Mouse (Mus musculus): ENCODE measurements at regions not wholly inside any gene's neighbourhood (a gene's known extent, or its start where the extent isn't known, plus 50 kb on each side); places are given as distances from the start of the nearest gene placed in this dataset.
A peak's percentile ranks its signal among the peaks of the same experiment; 100 is the strongest.

DNA sequence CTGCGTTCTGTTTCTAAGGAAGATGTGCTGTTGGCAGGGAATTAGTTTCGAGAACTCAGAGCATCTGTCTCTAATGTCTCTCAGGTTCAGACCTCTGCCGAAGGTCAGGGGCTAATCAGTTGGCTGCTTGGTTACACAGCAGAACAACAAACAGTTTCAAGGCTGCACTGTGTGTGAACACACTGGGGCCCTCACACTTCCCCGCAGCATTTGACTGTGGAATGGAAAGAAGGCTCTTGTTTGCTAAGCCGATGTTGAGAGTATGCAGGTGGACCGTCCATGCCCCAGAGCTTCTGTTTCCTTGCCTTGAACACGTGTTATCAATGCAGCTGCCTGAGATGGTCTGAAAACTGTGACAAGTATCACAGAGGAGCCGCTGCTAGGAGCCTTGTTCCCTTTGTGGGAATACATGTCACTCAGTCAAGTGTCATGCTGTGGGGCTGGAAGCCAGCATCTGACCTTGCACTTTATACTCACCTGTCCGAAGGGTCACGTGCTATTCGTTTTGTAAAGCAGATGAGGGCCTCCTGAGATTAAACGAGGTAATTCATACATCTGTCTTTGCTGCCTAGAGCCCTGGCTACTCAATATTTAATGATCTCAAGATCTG, 141.0 kb upstream of the Ankrd50 start:
- Histone ChIP-seq H3K4me3 (no peak overlapping the region), H3K9me3 (no peaks in the 10 kb centered on the region), H3K27ac (no peak overlapping the region), H3K4me1 (peaks cover 9% of the 10 kb centered on the region; the same call in 1 of the 2 replicates), H3K27me3 (ENCODE audit: poor library complexity, severe bottlenecking) (no peaks in the 10 kb centered on the region), H3K36me3 (replicated peaks) (no peaks in the 10 kb centered on the region)
- 69% methylated on average over 12 of the region's 12 CpGs for WGBS
- peak; percentile 23 for DNase-seq (ENCODE audit: extremely low spot score, low spot score)

GRCm38 (mm10) chr3:38617989-38618388, 133.3 kb upstream of the Ankrd50 start:
- WGBS, result 66% methylated on average over 3 of the region's 3 CpGs
- Histone ChIP-seq H3K4me3 (no peak overlapping the region), H3K9me3 (no peaks in the 10 kb centered on the region), H3K27ac (no peak overlapping the region), H3K4me1 (peaks cover 5% of the 10 kb centered on the region; the same call in 1 of the 2 replicates), H3K36me3 (replicated peaks) (no peaks in the 10 kb centered on the region), H3K27me3 (ENCODE audit: poor library complexity, severe bottlenecking) (no peaks in the 10 kb centered on the region)
- no peak for DNase-seq (ENCODE audit: extremely low spot score, low spot score)

- H3K9me3 ChIP-seq, result no peaks in the 10 kb centered on the region
- no peaks in the 10 kb centered on the region for H3K27me3 ChIP-seq (ENCODE audit: poor library complexity, severe bottlenecking)
- DNase-seq (ENCODE audit: extremely low spot score, low spot score), result no peak
- H3K4me3 ChIP-seq, result no peak overlapping the region
- 88% methylated on average over 8 of the region's 8 CpGs for WGBS
- peaks cover 9% of the 10 kb centered on the region for H3K4me1 ChIP-seq
- H3K27ac ChIP-seq, result no peak overlapping the region
- H3K36me3 ChIP-seq (replicated peaks), result no peaks in the 10 kb centered on the region
These were observed 132.6 kb upstream of the Ankrd50 start for GRCm38 (mm10) chr3:38617217-38617616.

DNA sequence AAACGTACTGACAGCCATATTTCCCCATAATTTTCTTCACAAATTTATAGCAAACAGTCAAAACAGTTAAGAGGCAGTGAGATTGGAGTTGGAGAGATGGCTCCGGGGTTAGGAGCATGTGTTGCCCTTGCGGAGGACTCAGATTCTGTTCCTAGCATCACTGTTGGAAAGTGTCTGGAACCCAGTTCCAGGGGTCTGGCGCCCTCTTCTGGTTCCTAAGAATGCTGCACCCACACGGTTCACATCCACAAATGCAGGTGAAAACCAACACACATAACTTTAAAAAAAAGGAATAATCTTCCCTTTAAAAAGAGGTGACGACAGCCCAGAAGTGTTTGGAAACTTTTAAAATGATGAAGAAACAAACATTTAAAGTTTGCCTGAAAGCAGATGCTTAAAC, 129.1 kb upstream of the Ankrd50 start:
- Histone ChIP-seq H3K4me1 (peaks cover 15% of the 10 kb centered on the region), H3K9me3 (no peaks in the 10 kb centered on the region), H3K27me3 (ENCODE audit: poor library complexity, severe bottlenecking) (no peaks in the 10 kb centered on the region), H3K4me3 (no peak overlapping the region), H3K27ac (no peak overlapping the region), H3K36me3 (replicated peaks) (no peaks in the 10 kb centered on the region)
- DNase-seq (ENCODE audit: extremely low spot score, low spot score), result no peak
- 74% methylated on average over 6 of the region's 6 CpGs for WGBS

GRCm38 (mm10) chr3:38591531-38591930, 106.9 kb upstream of the Ankrd50 start:
- H3K4me1 ChIP-seq, result no peaks in the 10 kb centered on the region
- DNase-seq (ENCODE audit: extremely low spot score, low spot score), result no peak
- no peak overlapping the region for H3K27ac ChIP-seq
- no peaks in the 10 kb centered on the region for H3K27me3 ChIP-seq (ENCODE audit: poor library complexity, severe bottlenecking)
- no peaks in the 10 kb centered on the region for H3K9me3 ChIP-seq
- no peaks in the 10 kb centered on the region for H3K36me3 ChIP-seq (replicated peaks)
- no peak overlapping the region for H3K4me3 ChIP-seq
- WGBS, result 100% methylated on average over 1 of the region's 1 CpGs

DNA sequence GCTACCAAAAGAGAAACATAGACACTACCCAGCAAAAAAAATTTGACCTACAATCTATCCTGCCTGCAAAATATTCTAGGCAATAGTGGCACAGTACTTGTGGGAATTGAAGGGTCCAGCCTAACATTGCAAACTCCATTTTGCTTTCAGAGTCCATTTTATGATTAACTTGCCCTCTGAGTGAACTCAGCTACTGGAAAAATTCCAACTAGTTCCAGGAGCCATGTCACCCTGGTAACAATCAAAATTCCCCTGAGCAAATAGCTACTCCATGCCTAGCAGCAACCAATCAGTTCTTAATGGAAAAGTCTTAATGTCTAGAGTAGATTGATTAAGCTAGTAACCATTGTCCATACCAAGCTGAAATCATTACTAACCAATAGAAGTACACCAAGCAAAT, 104.3 kb upstream of the Ankrd50 start:
- Histone ChIP-seq H3K9me3 (no peaks in the 10 kb centered on the region), H3K27ac (no peak overlapping the region), H3K27me3 (ENCODE audit: poor library complexity, severe bottlenecking) (no peaks in the 10 kb centered on the region), H3K4me1 (no peaks in the 10 kb centered on the region), H3K36me3 (replicated peaks) (no peaks in the 10 kb centered on the region), H3K4me3 (no peak overlapping the region)
- DNase-seq (ENCODE audit: extremely low spot score, low spot score), result no peak

GRCm38 (mm10) chr3:38585509-38585908, 100.9 kb upstream of the Ankrd50 start:
- Histone ChIP-seq H3K4me1 (no peaks in the 10 kb centered on the region), H3K27ac (no peak overlapping the region), H3K4me3 (no peak overlapping the region), H3K27me3 (ENCODE audit: poor library complexity, severe bottlenecking) (no peaks in the 10 kb centered on the region), H3K9me3 (no peaks in the 10 kb centered on the region), H3K36me3 (replicated peaks) (no peaks in the 10 kb centered on the region)
- no peak for DNase-seq (ENCODE audit: extremely low spot score, low spot score)
- 83% methylated on average over 5 of the region's 5 CpGs for WGBS

DNA sequence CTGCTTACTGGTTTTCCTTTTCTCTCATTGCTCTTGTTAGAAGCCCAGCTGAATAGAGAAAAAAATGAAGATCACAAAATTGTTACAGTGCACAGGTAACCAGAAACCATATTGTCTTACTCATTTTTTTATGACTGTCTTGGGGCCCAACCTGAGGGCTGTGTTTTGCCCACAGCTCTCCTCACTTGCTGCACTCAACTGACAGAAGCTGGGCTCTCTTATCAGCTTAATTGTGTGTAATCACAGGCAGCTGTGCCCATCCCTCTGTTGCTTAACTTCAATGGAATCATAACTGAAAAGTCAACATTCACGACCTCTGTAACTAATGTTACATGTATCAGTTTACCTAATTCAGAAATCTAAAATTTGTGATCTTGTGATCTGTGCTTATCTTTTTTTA, 95.1 kb upstream of the Ankrd50 start:
- no peaks in the 10 kb centered on the region for H3K27me3 ChIP-seq (ENCODE audit: poor library complexity, severe bottlenecking)
- no peak overlapping the region for H3K27ac ChIP-seq
- H3K4me3 ChIP-seq, result no peak overlapping the region
- no peaks in the 10 kb centered on the region for H3K9me3 ChIP-seq
- no peaks in the 10 kb centered on the region for H3K4me1 ChIP-seq
- 80% methylated on average over 1 of the region's 1 CpGs for WGBS
- no peak for DNase-seq (ENCODE audit: extremely low spot score, low spot score)
- H3K36me3 ChIP-seq (replicated peaks), result no peaks in the 10 kb centered on the region

DNA sequence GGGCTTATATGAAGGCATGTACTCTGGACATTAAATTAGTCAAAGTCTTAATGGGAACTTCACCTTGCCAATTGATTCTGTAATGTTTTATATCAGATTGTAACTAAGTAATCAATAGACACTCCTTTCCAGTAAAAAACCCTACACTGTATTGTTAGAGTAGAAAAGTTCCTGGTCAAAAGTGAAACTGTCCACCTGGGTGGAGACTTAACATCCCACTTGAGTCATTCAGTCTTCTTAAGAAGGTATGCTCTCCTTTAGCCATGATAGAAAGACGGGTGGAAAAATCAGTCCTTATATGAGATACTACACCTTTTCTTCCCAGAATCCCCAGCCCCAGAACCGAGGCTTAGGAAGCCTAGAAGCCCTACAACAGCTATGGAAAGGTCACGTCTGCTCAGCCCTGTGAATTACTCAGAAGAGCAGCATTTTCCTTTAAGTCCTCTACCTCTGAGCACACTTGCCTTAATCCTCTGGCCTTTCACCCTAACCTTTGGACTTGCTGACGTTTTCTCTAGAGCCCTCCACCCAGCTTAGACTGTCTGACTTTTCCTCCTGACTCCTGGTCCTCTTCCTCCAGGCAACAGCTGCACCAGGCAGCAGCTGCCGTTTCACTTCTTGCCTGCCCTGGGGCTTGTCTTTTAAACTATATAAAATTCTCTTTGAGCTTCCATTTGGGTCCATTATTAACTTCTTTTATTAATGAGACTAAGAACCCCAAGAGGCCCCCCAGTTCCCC, 93.4 kb upstream of the Ankrd50 start:
- H3K9me3 ChIP-seq, result no peaks in the 10 kb centered on the region
- no peaks in the 10 kb centered on the region for H3K27me3 ChIP-seq (ENCODE audit: poor library complexity, severe bottlenecking)
- no peak overlapping the region for H3K27ac ChIP-seq
- no peaks in the 10 kb centered on the region for H3K36me3 ChIP-seq (replicated peaks)
- DNase-seq (ENCODE audit: extremely low spot score, low spot score), result no peak
- H3K4me1 ChIP-seq, result no peaks in the 10 kb centered on the region
- no peak overlapping the region for H3K4me3 ChIP-seq
- 37% methylated on average over 5 of the region's 5 CpGs for WGBS

DNA sequence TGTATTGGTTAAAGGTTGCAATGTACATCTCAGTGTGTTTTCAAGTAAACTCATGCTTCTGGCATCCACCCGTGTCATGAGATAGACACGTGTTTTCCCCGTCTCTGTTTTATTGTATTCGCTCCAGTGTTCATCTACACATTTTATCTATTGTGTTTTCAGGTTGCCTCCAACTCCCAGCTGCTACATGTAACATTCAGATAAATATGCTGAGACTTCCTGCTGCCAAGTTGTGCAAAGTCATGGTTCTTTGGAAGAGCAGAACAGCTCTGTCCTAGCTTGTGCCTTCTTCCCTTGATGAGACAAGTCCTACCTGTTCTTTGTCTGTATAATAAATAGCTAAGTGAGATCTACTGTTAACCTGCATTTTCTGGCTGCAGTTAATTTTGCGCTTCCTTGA, 89.0 kb upstream of the Ankrd50 start:
- H3K9me3 ChIP-seq, result no peaks in the 10 kb centered on the region
- no peak for DNase-seq (ENCODE audit: extremely low spot score, low spot score)
- H3K4me3 ChIP-seq, result no peak overlapping the region
- H3K27ac ChIP-seq, result no peak overlapping the region
- H3K4me1 ChIP-seq, result peaks cover 8% of the 10 kb centered on the region
- H3K27me3 ChIP-seq (ENCODE audit: poor library complexity, severe bottlenecking), result no peaks in the 10 kb centered on the region
- WGBS, result 94% methylated on average over 5 of the region's 5 CpGs
- H3K36me3 ChIP-seq (replicated peaks), result no peaks in the 10 kb centered on the region

DNA sequence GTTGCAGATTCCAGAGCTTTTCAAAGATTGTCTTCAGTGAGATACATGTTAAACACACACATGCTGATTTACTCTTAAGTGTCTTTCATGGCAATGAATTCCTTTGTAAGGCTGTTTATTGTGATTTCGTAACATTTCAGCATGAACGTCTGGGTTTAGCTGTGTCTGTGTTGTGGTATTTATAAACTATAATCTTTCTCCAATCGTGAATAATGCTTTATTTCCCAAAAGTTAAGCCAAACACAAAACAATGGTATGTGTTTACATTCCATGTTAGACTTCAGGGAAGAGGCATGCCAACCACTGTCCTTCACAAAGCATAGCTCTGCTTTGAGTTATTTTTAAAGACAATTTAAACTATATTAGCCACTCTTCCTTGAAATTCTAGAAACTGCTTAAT, 87.5 kb upstream of the Ankrd50 start:
- no peak for DNase-seq (ENCODE audit: extremely low spot score, low spot score)
- WGBS, result 80% methylated on average over 3 of the region's 3 CpGs
- Histone ChIP-seq H3K9me3 (no peaks in the 10 kb centered on the region), H3K4me1 (peaks cover 17% of the 10 kb centered on the region), H3K27me3 (ENCODE audit: poor library complexity, severe bottlenecking) (no peaks in the 10 kb centered on the region), H3K4me3 (no peak overlapping the region), H3K36me3 (replicated peaks) (no peaks in the 10 kb centered on the region), H3K27ac (no peak overlapping the region)

GRCm38 (mm10) chr3:38571224-38571623, 86.6 kb upstream of the Ankrd50 start:
- Histone ChIP-seq H3K27ac (no peak overlapping the region), H3K9me3 (no peaks in the 10 kb centered on the region), H3K4me1 (peaks cover 17% of the 10 kb centered on the region), H3K36me3 (replicated peaks) (no peaks in the 10 kb centered on the region), H3K27me3 (ENCODE audit: poor library complexity, severe bottlenecking) (no peaks in the 10 kb centered on the region), H3K4me3 (no peak overlapping the region)
- DNase-seq (ENCODE audit: extremely low spot score, low spot score), result no peak
- 88% methylated on average over 4 of the region's 4 CpGs for WGBS

DNA sequence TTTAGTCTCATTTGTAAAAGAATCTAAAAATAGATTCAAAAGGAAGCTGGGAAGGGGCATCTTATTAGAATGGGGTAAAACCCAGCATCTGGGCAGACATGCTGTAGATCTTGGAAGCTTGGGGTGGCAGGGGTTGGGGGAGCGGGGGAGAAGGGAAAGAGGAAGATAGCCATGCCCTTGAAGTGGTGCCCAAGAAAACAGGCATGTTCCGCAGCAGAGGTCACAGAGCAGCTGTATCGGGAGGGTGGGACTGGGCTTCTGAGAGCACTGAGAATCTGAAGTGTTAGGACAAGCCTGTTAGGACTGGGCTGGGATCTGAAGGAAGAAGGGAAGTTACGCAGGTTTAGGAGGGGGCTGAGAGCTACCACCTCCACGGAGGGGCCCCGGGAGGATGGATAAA, 84.4 kb upstream of the Ankrd50 start:
- no peaks in the 10 kb centered on the region for H3K27me3 ChIP-seq (ENCODE audit: poor library complexity, severe bottlenecking)
- H3K27ac ChIP-seq, result peak overlapping the region; percentile 68
- H3K4me1 ChIP-seq, result peaks cover 28% of the 10 kb centered on the region
- 67% methylated on average over 6 of the region's 6 CpGs for whole genome bisulfite sequencing
- H3K9me3 ChIP-seq, result no peaks in the 10 kb centered on the region
- H3K4me3 ChIP-seq, result no peak overlapping the region
- no peaks in the 10 kb centered on the region for H3K36me3 ChIP-seq (replicated peaks)
- DNase-seq (ENCODE audit: extremely low spot score, low spot score), result no peak

Data from forebrain, embryonic 10.5 days (tissue).